Mouse (Mus musculus) cerebellum, postnatal 4 days (tissue): ENCODE data around the gene Samsn1.
"Not testable (repeated sequence)": the region's sequence is repeated elsewhere in the genome, so short reads cannot be mapped to it uniquely, and the experiment has no call there.

Experiments used
- DNase-seq, 2 experiments: peaks; one replicate each; pipeline ENCODE4 v3.0.0; 2022; ENCODE audit warnings: low spot score in 2 of 2, mixed read lengths in 1 of 2

Gene Samsn1

GRCm38 (mm10) chr16:75877170-75877569, 144.9 kb downstream of the Samsn1 start:
- no peak for DNase-seq

- no peak for DNase-seq
These were observed 146.2 kb downstream of the Samsn1 start for GRCm38 (mm10) chr16:75875896-75876295.

GRCm38 (mm10) chr16:75874508-75874907, 147.6 kb downstream of the Samsn1 start:
- no peak for DNase-seq

GRCm38 (mm10) chr16:75872241-75872640, 149.8 kb downstream of the Samsn1 start:
- DNase-seq: no peak

DNA sequence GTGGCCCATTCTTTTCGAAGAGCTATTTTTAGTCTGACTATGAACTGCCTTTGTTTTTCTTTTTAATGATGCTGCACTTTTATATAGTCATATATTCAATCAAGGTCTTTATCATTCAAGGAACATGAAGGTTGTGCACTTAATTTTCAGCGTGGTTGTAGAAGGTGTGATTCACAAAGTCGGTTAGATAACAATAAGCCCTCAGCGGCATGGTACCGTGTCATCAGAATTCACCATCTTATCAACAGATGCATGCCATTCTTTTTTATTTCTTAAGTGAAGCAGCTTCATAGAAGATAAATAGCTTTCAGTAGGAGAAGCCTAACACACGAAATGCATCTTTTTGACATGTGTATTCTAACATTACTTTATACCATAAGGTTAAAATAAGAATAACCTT, 154.7 kb downstream of the Samsn1 start:
- no peak for DNase-seq

DNA sequence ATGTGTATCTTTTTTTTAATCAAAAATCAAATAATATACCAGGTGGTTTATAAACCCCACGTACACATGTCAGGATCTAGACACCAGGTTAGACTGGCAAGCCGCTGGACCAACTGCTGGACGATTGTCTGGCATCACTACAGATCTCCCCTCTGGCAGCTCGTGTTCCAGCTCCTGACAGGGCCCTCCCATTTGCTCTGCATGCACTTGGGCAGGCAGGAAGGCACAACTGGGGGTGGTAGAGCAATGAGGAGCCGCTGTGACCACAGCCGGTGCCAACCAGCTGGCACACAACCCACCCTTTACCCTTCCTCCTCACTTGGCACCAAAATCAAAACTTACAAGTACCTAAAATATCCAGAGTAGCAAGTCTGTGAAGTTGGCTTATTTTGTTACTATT, 156.6 kb downstream of the Samsn1 start:
- peak in 1 of 2 experiments; percentile 32 for DNase-seq

DNA sequence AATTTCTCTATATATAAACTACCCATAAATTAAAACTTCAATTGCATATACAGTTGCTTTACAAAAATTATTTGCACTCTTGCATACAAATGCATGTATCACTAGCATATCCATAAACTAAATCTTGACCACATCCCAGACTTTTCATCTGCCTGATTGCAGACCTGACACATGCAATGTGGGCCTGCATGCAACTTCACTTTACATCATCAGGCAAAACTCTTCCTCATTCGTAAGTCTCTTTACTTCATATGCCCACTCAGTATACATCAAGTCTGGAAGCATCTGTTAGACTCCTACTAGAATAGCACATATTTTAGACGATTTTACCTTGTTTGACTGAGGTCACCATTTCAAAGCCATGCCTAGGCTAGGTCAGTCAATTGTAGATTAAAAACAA, 157.4 kb downstream of the Samsn1 start:
- no peak for DNase-seq

DNA sequence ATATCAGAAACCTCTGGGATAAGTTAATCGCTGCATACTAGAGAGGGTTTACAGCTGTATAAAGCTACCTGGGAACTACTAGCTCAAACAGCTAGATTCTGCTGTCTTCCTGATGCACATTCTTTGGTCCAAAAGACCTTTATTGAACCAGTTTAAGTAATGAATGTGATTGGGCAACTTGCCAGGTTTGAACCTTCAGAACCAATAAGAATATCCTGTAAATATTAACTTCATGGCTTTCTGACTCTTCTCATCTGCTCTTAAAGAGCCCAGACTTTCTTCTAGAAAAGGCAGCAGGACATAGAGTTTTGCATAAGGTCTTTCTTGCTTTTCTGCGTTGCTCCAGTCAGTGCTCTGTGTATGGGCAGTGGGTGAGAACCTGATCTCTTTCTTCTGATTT, 165.7 kb downstream of the Samsn1 start:
- no peak for DNase-seq

- no peak for DNase-seq
These were observed 166.7 kb downstream of the Samsn1 start for GRCm38 (mm10) chr16:75855402-75855801.

- DNase-seq: no peak
These were observed 168.4 kb downstream of the Samsn1 start for GRCm38 (mm10) chr16:75853556-75854271.

- no peak for DNase-seq
These were observed 169.6 kb downstream of the Samsn1 start for GRCm38 (mm10) chr16:75852485-75852884.

DNA sequence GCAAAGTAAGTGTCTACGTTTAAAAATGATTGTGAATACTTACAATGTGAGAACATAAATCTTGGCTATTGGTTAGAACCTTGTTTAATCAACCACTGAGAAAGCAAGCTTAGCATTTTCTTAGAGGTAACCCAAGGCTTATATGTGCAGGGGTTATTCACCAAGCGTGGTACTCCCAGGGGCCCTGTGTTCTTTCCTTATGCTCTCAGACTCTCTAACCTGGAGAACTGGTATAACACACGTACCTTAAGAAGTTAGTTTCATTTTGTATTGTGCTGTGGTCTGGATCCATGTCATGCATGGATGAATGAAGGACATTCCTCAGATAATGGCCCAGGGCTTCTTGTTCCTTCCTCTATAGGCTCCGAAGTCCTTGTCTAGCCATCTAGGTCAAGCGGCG, 173.0 kb downstream of the Samsn1 start:
- DNase-seq: no peak

DNA sequence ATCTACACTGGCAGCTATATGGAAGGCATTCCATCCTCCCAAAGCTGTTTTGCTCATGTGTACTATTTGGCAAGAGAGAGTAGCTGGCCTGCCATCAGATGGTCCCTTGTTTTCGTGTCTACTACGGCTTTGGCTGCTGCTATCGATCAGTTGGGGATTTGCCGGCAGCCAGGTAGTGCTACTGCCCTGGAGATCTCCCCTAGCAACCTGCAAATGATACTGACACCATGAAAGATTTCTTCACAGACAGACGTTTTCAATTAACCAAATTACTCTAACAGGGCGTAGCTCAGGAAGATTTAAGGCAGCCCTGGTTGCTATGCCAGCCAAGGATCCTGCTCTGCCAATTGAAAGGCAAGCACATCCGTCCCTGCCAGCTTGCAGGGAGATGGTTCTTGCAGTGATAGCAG, 178.4 kb downstream of the Samsn1 start:
- DNase-seq: no peak

DNA sequence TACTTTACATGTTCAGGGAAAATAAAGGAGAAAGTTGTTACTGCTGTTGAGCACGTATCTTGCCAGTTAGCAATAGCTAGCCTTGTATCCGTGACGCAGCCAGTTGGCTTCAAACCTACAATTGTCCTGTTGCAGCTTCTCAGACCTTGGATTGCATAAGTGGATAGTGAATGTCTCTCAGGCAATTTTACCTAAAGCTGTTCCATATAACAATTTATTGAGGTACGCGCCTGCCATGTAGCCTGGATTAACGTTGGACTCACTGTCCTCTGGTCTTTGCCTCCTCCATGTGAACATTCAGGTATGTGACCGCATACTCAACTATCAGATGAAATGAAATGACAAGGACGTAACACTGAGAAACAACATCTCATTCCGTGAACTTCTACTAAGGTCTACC, 179.1 kb downstream of the Samsn1 start:
- DNase-seq: no peak

DNA sequence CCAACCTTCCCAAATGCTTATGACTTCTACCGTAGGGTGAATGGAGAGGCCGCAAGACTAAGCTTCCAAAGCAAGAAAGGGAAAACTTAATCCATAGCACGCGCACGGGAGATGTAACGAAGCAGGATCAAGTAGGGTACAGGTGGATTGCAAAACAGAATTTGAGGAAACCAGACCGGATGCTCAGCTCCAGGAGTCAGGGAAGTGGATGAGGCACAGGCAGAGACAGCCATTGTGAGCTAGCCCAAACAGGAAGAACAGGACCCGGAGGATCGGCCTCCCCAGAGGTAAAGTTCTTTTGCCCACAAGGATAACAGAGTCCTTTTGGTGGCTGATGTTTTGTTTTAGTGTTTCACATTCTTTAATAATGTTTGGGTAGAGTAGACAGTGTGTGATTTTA, 179.5 kb downstream of the Samsn1 start:
- DNase-seq: no peak

- DNase-seq: no peak
These were observed 184.2 kb downstream of the Samsn1 start for GRCm38 (mm10) chr16:75837728-75838451.

GRCm38 (mm10) chr16:75831390-75831789, 190.7 kb downstream of the Samsn1 start:
- no peak for DNase-seq

GRCm38 (mm10) chr16:75826949-75827348, 195.1 kb downstream of the Samsn1 start:
- not testable (repeated sequence) for DNase-seq

DNA sequence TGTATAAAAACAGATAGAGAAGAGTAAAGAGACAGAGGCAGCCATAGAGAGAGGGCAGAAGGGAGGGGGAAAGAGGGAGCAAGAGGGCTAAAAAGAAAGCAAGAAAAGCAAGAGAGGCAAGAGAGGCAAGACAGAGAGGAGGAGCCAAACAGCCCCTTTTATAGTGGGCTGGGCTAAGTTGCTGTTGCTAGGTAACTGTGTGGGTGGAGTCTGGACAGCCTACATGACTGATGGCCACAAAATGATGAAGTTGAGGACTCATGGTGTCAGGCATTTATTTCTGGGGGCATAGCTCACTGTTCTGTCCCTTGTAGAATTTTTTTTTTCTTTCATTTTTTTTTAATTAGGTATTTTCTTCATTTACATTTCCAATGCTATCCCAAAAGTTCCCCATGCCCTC, 195.6 kb downstream of the Samsn1 start:
- DNase-seq: no peak

DNA sequence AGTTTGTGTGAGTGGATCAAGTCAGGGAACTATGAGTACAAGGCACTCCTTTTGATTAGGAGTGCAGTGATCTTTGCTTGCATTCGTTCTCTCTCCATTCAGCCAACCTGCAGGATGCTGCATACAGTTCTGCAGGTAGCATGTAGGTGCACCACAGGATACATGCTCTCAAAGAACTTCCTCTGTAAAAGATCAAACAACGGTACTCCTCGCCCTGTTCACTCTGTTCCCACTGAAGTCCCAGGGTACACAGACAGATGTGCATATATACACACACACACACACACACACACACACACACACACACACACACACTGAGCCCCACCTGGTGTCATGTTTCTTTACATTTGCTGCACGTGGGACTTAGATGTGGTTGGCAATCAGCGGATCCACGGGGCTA, 198.9 kb downstream of the Samsn1 start:
- DNase-seq: no peak

DNA sequence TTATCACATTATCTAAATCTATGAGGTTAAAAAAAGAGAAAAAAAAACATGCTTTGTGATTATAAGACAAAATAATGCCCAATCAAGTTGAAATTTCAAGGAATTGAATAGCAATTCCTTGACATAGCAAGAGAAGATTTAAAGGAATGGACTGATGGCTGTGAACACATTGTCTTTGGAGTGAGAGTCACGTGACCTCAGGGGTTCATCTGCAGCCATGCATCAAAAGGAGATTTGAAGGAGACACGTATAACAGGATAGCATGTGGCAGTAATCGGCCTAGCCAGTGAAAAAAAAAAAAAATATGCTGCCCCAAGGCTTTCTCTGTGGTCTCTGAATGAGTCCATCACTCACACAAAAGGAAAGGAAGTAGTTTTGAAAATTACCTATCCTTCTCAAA, 201.1 kb downstream of the Samsn1 start:
- DNase-seq: no peak
